Mouse (Mus musculus): Measurements from ENCODE around the gene Rdm1. TPM values are rescaled to one million over a fixed set of nuclear protein-coding genes. Genes with fewer than 3 reads are reported as not detected.
"Not testable (repeated sequence)": the region's sequence is repeated elsewhere in the genome, so short reads cannot be mapped to it uniquely, and the experiment has no call there.

Rdm1 gene
- polyA plus RNA-seq, 2 experiments from 2014 or later, result 65.1 to 101 TPM

DNA sequence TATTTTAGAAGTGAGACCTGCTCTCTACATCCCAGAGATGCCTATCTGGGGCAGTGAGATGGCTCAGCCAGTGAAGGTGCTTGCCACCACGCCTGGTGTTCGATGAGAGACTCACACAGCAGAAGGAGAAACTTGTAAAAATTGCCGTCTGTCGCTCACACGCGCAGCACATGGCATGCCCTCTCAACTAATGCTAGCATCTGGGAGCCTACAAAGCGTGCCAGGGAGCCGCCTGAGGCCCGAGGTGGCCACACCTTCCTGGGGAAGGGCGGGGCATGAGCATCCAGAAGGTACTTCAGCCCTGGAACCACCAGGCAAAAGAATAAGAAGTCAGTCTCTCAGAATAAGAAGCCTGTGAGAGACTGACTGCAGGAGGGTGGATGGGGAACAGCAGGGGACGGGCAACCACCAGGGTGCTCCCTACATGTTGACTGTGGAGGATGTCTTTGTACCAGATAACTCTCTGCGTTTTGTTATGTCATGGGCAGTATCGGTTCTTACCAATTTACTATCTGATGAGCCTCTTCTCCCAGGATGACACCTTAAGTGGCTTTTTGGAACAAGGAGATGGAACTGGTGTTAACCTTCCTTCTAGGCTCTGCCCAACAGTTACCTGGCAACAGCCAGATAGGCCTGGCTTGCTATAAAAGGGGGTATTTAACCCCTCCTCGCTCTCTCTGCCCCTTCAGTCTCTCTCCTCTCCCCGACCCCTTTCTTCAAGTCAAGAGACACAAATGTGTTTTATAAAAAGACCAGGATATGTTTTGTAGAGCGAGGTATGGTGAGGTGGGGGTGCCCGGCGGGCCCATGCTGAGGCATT is 9.8 kb upstream of the Rdm1 start:
- no peak for ATAC-seq

DNA sequence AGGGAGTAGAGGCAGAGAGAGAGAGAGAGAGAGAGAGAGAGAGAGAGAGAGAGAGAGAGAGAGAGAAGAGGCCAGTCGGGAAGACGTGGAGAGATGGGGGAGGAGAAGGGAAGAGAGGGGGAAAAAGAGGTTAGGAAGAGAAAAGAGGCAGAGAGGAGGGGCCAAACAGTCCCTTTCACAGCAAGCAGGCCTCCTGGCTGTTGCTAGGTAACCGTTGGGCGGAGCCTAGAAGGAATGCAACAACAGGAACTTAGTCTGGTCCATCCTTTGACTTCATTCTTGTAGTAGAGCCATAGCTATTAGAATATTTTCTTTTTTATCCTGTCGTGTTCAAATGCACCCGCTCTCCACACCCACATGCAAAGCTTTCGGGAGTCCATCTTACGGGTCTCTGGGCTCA is 9.1 kb upstream of the Rdm1 start:
- no peak for ATAC-seq

DNA sequence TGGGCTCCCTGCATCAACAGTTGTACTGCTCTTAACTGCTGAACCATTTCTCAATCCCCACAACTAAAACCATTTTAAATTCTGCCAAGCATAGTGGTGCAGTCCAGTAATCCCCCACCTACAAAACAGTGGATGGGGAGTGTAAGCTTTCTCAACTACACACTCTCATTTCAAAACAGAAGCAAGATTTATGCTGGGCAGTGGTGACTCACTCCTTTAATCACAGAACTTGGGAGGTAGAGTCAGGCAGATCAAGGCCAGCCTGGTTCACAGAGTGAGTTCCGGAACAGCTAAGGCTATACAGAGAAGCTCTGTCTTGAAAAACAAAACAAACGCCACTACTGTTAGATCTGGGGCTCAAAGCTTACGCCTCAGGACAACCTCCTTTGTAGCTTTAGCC is 8.4 kb upstream of the Rdm1 start:
- ATAC-seq, result no peak

DNA sequence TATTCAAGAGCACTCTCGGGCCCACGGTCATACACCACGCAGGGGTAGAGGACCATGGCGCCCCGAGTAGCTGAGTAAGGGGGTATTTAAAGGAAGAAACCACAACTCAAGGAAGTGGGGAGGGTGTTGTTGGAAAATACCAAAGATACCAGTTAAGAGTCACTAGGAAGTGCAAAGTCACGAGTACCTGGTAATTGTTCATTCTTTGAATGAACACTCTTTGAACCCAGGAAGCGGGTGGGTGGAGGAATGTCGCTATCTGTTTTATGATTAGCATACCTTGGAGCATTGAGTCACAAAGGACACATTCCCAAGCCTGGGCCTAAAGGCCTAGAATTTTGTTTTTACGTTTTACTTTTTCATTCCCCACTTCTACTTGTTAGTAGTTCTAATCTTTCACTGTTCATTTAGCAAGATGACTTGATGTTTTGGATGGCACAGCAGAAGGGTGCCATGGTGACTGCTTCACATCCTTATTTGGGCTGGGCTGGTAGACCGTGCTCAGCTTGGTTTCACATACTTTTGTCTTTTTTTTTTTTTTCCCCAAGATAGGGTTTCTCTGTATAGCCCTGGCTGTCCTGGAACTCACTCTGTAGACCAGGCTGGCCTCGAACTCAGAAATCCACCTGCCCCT is 6.9 kb upstream of the Rdm1 start:
- not testable (repeated sequence) for ATAC-seq

DNA sequence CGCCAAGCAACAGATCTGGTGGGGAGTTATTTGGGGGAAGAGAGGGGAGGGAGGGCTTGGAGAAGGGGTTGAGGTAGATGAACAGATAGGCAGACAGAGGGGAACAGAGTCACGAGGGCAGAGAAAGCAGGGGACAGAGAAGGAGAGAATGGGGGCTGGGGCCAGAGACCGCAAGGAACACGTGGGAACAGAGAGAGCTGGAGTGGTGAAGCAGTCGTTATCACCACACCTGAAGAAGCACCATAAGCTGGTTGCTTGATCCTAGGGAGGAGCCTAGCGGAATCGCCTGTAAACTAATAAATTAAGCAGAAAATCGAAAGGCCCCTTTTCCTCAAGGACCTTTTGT is 373 bp upstream of the Rdm1 start:
- ATAC-seq, result peak; percentile 40

DNA sequence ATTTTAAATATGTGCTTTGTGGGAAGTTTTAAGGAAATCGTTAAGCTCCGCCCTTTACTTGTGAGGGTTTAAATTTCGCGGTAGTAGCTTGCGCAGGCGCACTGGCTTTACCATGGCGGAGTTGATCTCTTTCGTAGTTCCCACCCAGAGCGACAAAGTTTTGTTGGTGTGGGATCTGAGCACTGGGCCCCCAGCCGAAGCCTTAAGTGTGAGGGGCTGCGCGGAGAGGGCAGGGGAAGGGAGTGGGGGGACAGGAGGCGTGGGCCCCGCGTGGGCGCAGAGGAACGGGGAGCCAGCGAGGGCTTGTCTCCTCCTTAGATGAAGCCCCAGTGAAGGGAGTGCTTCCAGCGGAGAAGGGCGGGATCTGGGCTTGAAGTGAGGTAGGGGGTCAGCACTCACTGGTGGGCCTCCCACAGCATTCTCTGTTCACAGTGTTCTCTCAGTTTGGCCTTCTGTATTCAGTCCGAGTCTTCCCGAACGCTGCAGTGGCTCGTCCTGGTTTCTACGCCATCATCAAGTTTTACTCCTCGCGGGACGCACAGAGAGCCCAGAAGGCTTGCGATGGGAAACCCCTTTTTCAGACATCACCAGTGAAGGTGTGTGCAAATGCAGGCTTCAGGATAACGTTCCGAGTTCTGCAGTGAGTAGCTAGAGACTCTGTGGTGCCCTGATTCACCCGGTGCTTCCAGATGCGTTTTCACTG is 1.0 kb downstream of the Rdm1 start:
- ATAC-seq, result peak; percentile 48

DNA sequence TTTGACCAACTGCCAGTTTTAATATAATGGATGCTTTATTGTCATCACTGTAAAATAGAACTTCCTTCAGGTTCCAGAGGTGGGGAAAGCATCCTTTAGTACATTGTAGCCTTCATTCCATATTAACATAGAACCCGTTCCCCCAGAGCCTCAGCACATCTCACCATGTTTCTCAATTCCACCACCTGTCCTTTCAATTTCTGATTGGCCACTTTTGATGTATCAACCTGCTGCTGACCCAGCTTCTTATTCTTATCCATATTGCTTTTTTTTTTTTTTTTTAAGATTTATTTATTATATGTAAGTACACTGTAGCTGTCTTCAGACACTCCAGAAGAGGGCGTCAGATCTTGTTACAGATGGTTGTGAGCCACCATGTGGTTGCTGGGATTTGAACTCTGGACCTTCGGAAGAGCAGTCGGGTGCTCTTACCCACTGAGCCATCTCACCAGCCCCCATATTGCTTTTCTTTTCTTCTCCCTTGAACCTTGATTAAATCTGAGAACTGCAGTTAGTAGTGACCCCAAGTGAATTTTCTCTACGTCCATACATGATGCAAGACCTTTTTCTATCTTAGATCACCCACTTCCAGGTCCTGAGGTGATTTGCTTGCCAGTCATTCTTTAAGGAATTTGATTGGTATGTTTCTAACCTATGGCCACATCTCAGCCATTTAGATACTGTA is 1.9 kb downstream of the Rdm1 start:
- ATAC-seq, result not testable (repeated sequence)

DNA sequence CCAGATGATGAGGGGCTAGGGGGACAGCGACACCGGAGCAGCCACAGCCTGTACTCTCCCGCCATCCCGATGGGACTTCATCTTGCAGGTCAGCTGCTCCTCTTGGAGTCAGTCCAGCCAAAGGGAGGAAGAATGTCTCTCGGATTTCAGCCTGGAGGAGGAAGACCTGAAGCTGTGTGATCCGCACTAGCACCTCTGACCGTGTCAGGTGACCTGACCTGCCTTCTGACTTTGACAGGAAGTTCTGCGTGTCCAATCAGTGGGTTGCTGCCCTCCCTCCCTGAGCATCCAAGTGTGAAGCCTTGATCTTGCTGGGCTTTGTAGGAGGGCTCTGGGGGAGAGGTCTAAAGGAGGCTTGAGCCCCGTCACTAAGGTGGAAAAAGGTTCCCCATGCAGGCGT is 8.7 kb downstream of the Rdm1 start:
- no peak for ATAC-seq

DNA sequence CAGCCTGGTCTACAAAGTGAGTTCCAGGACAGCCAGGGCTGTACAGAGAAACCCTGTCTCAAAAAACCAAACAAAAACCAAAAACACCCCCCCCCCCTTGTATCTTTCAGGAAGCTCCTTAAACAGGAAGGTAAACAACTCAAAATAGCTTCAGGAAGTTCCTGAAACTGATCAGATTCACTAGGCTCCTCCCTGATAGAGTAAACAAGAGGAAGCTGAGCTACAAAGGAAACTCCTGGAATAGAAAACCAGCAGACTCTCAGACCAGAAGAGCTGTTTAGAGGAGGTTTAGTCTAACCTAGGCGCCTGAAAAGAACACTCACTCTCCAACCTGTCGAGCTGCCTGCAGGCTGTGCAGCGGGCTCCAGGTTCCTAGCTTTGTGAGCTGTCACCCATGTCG is 12.8 kb downstream of the Rdm1 start:
- ATAC-seq, result no peak

DNA sequence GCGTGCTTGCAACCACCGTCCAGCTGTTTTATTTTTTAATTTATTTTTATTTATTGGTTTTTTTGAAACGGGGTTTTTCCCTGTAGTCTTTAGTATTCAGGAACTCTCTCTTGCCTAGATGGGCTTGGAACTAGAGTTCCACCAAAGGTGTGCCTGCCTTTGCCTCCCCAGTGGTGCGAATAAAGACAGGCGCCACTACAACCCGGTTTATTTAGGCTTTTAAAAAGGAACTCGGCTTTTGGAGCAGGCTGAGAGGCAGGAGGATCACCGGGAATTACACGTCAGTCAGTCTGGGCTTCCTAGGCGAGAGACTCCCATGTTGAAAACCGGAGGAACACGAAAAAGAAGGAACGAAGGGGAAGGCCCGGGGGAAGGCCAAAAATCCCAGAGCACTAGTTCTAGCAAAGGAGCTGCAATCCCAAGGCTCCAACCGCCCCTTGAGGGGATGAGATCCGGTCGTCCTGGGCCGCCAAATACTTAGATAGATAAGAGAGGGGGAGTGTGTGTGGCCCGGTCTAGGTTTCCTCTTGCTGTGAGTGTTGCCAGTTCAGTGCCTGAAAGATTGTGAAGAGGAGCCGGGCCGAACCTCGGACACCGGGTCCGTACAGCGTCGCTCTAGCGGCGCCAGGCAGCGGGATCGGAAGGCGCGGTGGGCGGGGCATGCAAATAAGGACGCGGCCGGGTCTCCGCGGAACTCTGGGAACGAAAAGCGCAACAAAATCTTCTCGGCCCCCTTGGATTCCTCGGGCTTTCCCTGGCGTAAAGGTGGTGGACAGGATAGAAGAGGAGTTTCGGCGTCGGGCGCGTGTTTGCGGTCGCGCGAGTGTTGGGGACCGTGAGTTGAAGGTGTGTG is 14.1 kb downstream of the Rdm1 start:
- peak; percentile 40 for ATAC-seq

DNA sequence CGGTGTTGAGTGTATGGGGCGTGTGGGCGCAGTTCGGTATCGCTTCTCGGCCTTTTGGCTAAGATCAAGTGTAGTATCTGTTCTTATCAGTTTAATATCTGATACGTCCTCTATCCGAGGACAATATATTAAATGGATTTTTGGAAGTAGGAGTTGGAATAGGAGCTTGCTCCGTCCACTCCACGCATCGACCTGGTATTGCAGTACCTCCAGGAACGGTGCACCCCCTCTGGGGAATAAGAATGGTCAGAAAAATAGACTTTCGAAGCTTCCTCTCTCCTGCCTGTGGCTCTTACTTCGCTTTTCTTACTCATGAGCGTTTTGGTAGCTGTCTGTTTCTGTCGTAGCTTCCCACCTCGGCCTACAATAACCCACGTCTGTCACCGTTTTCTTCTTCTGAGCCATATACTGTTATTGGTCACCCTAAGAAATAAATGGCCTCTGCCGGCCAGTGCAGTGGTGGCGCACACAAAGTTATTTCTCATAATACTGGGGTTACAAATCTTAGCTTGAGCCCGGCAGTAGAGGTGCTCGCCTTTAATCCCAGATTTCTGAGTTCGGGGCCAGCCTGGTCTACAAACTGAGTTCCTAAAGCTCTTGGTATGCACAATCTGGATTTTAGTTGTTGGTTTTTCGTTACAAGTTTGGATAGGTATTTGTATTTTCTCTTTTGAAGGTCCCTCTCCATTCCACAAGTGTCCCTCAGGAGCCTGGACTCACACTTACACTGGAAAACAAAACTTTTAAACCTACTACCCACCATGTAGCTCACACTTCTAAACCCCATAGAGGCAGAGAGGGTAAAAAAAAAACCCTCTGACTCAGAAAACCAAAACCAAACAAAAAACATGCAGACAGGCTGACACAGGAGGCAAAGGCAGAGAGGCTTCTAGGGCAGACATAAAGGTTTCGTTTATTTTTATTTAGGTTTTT is 15.0 kb downstream of the Rdm1 start:
- peak; percentile 43 for ATAC-seq

DNA sequence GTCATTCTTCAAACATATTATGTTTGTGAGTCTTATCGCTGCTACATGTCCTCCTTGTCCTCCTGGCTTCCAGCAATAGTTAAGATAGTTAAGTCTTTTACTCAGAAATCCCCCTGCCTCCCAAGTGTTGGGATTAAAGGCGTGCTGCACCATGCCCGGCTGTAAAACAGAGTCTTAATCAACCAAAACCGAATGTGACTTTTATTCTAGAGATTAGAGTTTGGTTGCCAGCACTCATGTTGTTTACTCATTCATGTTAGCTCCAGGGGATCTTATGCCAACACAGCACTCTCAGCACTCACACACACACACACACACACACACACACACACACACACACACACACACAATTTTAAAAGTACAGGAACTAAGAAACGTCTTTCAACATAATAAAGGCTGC is 15.9 kb downstream of the Rdm1 start:
- ATAC-seq, result no peak

DNA sequence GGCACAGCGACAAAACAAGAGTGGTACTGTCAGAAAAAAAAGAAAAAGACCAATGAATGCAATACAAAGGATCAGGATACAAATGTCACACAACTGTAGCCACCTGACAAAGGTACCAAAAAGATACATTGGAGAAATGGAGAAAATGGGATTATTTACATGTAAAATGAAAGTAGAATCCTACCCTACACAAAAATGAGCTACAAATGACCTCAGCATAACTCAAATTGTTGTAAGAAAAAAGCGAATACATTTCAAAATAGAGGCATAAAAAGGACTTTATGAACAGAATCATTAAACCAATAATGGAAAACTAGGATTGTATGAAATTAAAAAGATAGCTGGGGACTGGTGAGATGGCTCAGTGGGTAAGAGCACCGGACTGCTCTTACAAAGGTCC is 17.6 kb downstream of the Rdm1 start:
- ATAC-seq, result no peak

DNA sequence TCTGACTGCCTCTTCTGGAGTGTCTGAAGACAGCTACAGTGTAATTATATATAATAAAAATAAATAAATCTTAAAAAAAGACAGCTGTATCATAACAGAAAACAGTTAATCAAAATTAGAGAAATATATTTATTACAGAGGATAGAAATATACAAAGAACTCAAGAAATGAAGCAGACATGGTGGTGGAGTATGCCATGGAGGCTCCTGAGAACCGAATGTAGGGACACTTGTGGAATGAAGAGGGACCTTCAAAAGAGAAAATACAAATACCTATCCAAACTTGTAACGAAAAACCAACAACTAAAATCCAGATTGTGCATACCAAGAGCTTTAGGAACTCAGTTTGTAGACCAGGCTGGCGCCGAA is 18.0 kb downstream of the Rdm1 start:
- ATAC-seq, result not testable (repeated sequence)

DNA sequence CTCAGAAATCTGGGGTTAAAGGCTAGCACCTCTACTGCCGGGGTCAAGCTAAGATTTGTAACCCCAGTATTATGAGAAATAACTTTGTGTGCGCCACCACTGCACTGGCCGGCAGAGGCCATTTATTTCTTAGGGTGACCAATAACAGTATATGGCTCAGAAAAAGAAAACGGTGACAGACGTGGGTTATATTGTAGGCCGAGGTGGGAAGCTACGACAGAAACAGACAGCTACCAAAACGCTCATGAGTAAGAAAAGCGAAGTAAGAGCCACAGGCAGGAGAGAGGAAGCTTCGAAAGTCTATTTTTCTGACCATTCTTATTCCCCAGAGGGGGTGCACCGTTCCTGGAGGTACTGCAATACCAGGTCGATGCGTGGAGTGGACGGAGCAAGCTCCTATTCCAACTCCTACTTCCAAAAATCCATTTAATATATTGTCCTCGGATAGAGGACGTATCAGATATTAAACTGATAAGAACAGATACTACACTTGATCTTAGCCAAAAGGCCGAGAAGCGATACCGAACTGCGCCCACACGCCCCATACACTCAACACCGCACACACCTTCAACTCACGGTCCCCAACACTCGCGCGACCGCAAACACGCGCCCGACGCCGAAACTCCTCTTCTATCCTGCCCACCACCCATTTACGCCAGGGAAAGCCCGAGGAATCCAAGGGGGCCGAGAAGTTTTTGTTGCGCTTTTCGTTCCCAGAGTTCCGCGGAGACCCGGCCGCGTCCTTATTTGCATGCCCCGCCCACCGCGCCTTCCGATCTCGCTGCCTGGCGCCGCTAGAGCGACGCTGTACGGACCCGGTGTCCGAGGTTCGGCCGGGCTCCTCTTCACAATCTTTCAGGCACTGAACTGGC is 18.7 kb downstream of the Rdm1 start:
- peak; percentile 56 for ATAC-seq

DNA sequence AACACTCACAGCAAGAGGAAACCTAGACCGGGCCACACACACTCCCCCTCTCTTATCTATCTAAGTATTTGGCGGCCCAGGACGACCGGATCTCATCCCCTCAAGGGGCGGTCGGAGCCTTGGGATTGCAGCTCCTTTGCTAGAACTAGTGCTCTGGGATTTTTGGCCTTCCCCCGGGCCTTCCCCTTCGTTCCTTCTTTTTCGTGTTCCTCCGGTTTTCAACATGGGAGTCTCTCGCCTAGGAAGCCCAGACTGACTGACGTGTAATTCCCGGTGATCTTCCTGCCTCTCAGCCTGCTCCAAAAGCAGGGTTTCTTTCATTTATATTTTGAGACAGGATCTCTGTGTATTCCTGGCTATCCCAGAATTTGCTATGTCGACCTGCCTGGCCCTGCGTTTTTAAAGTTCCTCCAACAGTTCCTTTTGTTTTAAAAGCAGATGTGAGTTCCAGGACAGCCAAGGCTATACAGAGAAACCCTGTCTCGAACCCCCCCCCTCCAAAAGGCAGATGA is 19.3 kb downstream of the Rdm1 start:
- not testable (repeated sequence) for ATAC-seq

DNA sequence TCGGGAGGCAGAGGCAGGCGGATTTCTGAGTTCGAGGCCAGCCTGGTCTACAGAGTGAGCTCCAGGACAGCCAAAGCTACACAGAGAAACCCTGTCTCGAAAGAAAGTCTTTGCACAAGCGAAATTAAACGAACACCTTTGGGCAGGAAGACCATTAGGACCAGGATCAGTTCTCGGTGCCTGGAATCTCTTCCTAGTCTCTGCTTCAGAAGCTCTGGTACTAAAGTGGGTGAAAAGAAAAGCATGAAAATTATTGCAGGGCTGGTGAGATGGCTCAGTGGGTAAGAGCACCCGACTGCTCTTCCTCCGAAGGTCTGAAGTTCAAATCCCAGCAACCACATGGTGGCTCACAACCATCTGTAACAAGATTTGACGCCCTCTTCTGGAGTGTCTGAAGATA is 20.1 kb downstream of the Rdm1 start:
- not testable (repeated sequence) for ATAC-seq

DNA sequence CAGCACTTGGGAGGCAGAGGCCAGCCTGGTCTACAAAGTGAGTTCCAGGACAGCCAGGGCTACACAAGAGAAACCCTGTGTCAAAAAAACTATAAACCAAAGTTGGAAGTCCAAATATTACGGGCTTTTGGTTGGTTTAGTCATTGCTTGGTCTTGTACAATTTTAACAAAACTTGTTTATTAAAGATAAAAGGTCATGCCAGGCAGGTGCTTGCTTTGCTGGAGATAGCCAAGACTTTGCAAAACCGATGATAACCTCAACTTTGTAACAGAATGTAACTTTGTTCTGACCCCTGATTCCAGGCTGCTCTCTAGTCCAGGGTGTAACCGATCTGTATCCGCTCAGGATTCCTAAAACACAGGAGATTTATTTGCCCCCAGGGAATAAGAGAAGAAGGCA is 29.4 kb downstream of the Rdm1 start:
- no peak for ATAC-seq

DNA sequence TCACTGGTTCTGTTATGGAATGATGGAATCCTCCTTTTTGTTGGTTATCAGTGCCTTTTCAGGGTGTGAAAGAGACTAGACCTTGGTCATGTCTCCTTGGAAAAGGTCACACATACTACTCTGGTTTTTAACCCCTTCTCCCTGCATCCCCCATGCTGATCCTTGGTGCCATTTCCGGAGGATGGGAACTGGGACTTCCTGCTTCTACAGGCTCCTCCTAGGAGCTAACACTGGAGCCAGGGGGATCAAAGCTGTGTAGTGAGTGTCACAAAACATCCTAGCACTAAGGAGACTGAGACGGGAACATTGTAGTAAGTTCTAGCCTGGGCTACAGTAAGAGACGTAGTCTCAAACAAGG is 30.5 kb downstream of the Rdm1 start:
- no peak for ATAC-seq

Measured in activated CD4-positive, CD25-positive, alpha-beta regulatory T cell, adult 4 months (primary cell).